Mouse (Mus musculus): ENCODE measurements at regions not wholly inside any gene's neighbourhood (a gene's known extent, or its start where the extent isn't known, plus 50 kb on each side); places are given as distances from the start of the nearest gene placed in this dataset.

DNA sequence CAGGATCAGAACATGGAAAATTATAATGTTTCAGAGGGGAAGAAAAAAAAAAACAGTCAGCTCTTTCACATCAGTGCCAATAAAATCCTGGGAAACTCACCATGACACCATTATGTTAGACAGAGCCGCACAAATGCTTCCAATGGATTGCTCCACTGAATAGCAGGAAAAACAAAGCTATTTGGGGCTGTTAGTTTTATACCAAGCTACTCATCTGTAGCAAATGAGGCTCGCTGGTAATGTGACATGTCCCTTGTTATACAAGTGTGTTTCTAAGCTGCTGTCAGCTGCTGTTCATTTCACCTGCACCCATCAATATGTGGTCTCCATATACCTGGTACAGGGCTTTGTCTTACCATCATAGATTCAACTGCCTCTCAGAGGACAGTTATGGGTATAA, 426.1 kb upstream of the Kif18a start:
- H3K27ac ChIP-seq (ENCODE audit: insufficient read depth, low read length) = no peak overlapping the region
- no peaks in the 10 kb centered on the region for H3K27me3 ChIP-seq (ENCODE audit: control insufficient read depth, insufficient read depth, low read length)
- WGBS = 14% methylated on average over 2 of the region's 2 CpGs
- TF ChIP-seq CTCF (IDR thresholded peaks at IDR 0.05; ENCODE audit: borderline replicate concordance, insufficient read depth, low read depth, low read length) = no peak
- no peak for TF ChIP-seq POLR2A (IDR thresholded peaks at IDR 0.05; ENCODE audit: borderline replicate concordance, insufficient read depth, low read length)
- no peak for DNase-seq
- no peaks in the 10 kb centered on the region for H3K4me1 ChIP-seq (ENCODE audit: control insufficient read depth, insufficient read depth, low read length)
- no peak overlapping the region for H3K4me3 ChIP-seq (replicated peaks; ENCODE audit: insufficient read depth, low read depth, low read length)

DNA sequence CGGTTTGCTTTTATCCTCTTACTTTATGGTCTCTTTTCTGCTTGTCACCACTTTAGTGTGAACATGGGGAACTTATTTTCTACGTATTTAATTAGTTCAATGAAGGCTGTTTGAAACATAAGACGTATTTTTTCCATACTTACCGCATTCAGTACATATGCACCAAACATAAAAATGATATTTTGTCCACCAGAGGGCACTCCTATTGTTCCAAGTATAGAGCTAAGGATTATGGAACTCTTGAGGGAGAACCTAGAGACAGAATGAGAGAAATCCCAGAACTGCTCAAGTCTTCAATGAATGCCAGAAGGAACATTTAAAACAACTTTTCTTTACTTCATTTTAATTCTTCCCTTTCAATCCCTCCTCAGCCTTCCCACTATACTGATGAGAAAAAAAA, 403.4 kb upstream of the Kif18a start:
- WGBS = 75% methylated on average over 4 of the region's 4 CpGs
- H3K27ac ChIP-seq (ENCODE audit: insufficient read depth, low read length) = no peak overlapping the region
- TF ChIP-seq POLR2A (IDR thresholded peaks at IDR 0.05; ENCODE audit: borderline replicate concordance, insufficient read depth, low read length) (no peak), CTCF (IDR thresholded peaks at IDR 0.05; ENCODE audit: borderline replicate concordance, insufficient read depth, low read depth, low read length) (peak; percentile 25; the same call in 1 of the 2 replicates)
- peak in 1 of 2 experiments; percentile 35 for DNase-seq
- no peaks in the 10 kb centered on the region for H3K27me3 ChIP-seq (ENCODE audit: control insufficient read depth, insufficient read depth, low read length)
- H3K4me1 ChIP-seq (ENCODE audit: control insufficient read depth, insufficient read depth, low read length) = no peaks in the 10 kb centered on the region
- H3K4me3 ChIP-seq (replicated peaks; ENCODE audit: insufficient read depth, low read depth, low read length) = no peak overlapping the region

DNA sequence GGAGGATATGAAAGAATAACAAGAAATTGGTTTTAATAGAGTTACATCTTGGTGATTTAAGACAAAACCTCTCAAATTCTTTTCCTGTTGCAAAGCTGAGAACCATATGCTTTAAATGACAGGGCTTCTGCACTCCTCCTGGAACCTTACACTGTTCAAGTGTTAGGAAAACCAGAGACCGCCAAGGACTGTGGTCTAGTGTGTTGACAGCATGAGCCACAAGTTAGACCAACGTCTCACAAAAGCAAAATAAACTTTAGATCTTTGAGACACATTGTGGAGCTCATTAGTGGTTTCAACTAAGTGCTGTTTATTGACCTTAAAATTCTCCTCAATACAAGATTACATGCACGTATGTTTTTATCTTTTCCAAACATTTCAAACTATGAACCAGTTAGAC, 402.9 kb upstream of the Kif18a start:
- DNase-seq = no peak
- Histone ChIP-seq H3K27me3 (ENCODE audit: control insufficient read depth, insufficient read depth, low read length) (no peaks in the 10 kb centered on the region), H3K4me1 (ENCODE audit: control insufficient read depth, insufficient read depth, low read length) (no peaks in the 10 kb centered on the region), H3K4me3 (replicated peaks; ENCODE audit: insufficient read depth, low read depth, low read length) (no peak overlapping the region), H3K27ac (ENCODE audit: insufficient read depth, low read length) (no peak overlapping the region)
- TF ChIP-seq CTCF (IDR thresholded peaks at IDR 0.05; ENCODE audit: borderline replicate concordance, insufficient read depth, low read depth, low read length) (no peak), POLR2A (IDR thresholded peaks at IDR 0.05; ENCODE audit: borderline replicate concordance, insufficient read depth, low read length) (no peak)
- 85% methylated on average over 3 of the region's 3 CpGs for WGBS

DNA sequence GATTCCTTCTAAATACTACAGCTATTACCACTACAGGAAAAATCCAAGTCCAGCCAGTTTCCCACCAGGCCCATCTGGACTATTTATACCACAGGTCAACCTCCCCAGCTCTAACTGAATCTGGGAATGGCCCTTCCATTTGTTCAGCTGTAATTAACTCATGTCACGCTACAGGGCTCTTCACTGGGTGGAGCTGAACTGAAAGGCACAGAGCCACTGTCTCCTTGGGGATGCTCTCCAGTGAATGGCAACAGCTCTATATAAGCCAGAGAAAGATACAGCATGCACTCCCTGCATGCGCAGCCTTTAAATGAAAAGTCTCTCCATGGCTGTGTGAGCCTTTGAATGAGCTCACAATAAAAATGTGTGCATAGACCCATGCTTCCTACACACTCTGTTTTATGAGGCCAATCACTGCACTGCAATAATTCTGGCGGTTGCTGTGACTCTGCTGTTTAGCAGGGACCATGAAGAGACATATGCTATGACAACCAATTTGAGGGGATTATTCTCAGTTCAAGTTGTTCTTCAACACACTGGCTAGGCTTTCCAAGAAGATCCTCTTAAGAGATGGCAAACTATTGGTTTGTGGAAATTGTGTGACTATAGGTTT, 376.3 kb upstream of the Kif18a start:
- WGBS = 22% methylated on average over 3 of the region's 3 CpGs
- TF ChIP-seq POLR2A (IDR thresholded peaks at IDR 0.05; ENCODE audit: borderline replicate concordance, insufficient read depth, low read length) = no peak
- no peak for TF ChIP-seq CTCF (IDR thresholded peaks at IDR 0.05; ENCODE audit: borderline replicate concordance, insufficient read depth, low read depth, low read length)
- Histone ChIP-seq H3K27ac (ENCODE audit: insufficient read depth, low read length) (no peak overlapping the region), H3K4me1 (ENCODE audit: control insufficient read depth, insufficient read depth, low read length) (no peaks in the 10 kb centered on the region), H3K4me3 (replicated peaks; ENCODE audit: insufficient read depth, low read depth, low read length) (no peak overlapping the region), H3K27me3 (ENCODE audit: control insufficient read depth, insufficient read depth, low read length) (no peaks in the 10 kb centered on the region)
- DNase-seq = no peak

DNA sequence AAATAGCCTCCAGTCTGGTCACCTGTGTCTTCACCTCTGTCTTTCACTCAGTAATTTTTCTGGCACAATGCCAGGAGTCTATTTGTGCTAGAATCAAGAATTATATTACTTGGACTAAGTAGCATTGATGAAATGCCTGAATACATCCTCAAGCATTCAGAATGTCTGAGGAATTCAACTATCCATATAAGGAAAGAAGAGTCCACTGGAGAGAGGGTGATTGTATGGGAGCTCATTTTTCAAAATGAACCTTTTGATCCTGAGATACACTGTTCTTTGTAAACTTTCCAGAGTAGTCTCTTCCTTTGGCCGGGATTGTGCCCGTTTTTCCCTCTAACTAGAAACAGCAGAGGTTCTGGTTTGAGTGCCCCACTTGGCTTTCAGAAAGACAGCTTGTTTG, 367.0 kb upstream of the Kif18a start:
- TF ChIP-seq CTCF (IDR thresholded peaks at IDR 0.05; ENCODE audit: borderline replicate concordance, insufficient read depth, low read depth, low read length) (no peak), POLR2A (IDR thresholded peaks at IDR 0.05; ENCODE audit: borderline replicate concordance, insufficient read depth, low read length) (no peak)
- WGBS = 83% methylated on average over 2 of the region's 2 CpGs
- no peak for DNase-seq
- Histone ChIP-seq H3K27me3 (ENCODE audit: control insufficient read depth, insufficient read depth, low read length) (no peaks in the 10 kb centered on the region), H3K4me1 (ENCODE audit: control insufficient read depth, insufficient read depth, low read length) (no peaks in the 10 kb centered on the region), H3K4me3 (replicated peaks; ENCODE audit: insufficient read depth, low read depth, low read length) (no peak overlapping the region), H3K27ac (ENCODE audit: insufficient read depth, low read length) (no peak overlapping the region)

DNA sequence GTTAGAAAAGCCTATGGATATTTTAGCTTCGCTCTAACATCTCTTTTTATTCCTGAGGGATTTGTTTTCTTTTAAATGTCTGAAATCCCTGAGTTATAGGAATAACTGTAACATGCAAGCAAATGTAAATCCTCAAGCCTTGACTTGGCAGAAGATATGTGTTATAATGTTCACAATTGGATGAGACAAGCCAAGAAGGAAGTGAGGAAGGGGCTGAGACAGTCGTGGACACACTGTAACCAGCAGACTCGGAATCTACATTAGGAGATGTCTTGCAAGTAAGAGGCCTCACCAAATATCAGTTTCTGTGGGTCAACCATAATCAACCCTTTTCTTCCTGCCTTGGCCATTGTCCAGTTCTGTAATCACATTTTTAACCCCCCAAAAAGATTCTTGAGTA, 366.6 kb upstream of the Kif18a start:
- Histone ChIP-seq H3K4me1 (ENCODE audit: control insufficient read depth, insufficient read depth, low read length) (no peaks in the 10 kb centered on the region), H3K27ac (ENCODE audit: insufficient read depth, low read length) (no peak overlapping the region), H3K27me3 (ENCODE audit: control insufficient read depth, insufficient read depth, low read length) (no peaks in the 10 kb centered on the region), H3K4me3 (replicated peaks; ENCODE audit: insufficient read depth, low read depth, low read length) (no peak overlapping the region)
- DNase-seq = no peak
- WGBS = 79% methylated on average over 3 of the region's 3 CpGs
- TF ChIP-seq CTCF (IDR thresholded peaks at IDR 0.05; ENCODE audit: borderline replicate concordance, insufficient read depth, low read depth, low read length) = no peak
- no peak for TF ChIP-seq POLR2A (IDR thresholded peaks at IDR 0.05; ENCODE audit: borderline replicate concordance, insufficient read depth, low read length)

DNA sequence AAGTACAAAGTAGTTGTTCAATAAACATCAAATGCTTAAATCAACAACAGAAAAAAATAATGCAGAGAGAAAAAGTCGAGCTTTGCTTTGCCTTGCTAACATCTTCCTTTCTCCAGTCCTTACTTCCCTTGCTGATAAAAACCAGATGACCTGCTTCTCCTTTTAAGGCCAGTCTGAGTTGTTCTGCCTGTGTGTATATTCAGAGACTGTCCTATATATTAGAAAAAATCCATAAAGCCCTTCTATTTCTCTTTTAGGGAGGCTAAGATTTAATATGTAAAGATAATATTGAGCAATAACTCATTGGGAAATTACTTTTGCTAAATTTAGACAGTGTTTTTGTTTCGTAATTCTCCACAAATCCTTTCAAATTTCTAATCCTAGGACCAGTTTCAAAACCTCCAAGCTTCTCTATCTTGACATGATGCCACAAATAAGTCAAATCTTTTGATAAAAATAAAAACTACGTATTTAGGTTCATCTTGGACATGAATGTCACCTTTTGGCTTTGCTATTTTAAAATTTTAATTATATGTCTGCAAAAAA, 361.0 kb upstream of the Kif18a start:
- no peaks in the 10 kb centered on the region for H3K4me1 ChIP-seq (ENCODE audit: control insufficient read depth, insufficient read depth, low read length)
- no peak for TF ChIP-seq CTCF (IDR thresholded peaks at IDR 0.05; ENCODE audit: borderline replicate concordance, insufficient read depth, low read depth, low read length)
- no peak overlapping the region for H3K4me3 ChIP-seq (replicated peaks; ENCODE audit: insufficient read depth, low read depth, low read length)
- WGBS = 89% methylated on average over 3 of the region's 3 CpGs
- DNase-seq = no peak
- no peaks in the 10 kb centered on the region for H3K27me3 ChIP-seq (ENCODE audit: control insufficient read depth, insufficient read depth, low read length)
- no peak overlapping the region for H3K27ac ChIP-seq (ENCODE audit: insufficient read depth, low read length)

DNA sequence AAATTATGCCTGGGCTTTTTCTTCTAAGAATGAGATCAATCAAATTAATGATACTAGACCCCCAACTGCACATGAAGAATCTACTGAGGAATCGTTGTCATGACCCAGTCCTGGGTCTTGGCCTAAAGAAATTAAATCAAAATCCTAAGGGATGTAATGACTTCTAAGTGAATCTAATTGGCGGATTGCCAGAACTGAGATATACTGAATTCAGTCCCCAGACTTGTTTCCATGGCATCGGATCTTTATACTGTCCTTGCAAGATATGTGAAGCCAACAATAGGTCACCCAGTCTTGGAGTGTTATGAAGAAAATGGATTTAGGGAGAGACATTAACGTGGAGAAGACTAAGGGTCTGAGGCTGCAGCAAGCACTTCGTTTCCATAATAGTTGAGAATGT, 360.4 kb upstream of the Kif18a start:
- WGBS = 38% methylated on average over 5 of the region's 5 CpGs
- no peak for TF ChIP-seq POLR2A (IDR thresholded peaks at IDR 0.05; ENCODE audit: borderline replicate concordance, insufficient read depth, low read length)
- TF ChIP-seq CTCF (IDR thresholded peaks at IDR 0.05; ENCODE audit: borderline replicate concordance, insufficient read depth, low read depth, low read length) = no peak
- H3K4me1 ChIP-seq (ENCODE audit: control insufficient read depth, insufficient read depth, low read length) = no peaks in the 10 kb centered on the region
- DNase-seq = no peak
- H3K27me3 ChIP-seq (ENCODE audit: control insufficient read depth, insufficient read depth, low read length) = no peaks in the 10 kb centered on the region
- H3K27ac ChIP-seq (ENCODE audit: insufficient read depth, low read length) = no peak overlapping the region
- H3K4me3 ChIP-seq (replicated peaks; ENCODE audit: insufficient read depth, low read depth, low read length) = no peak overlapping the region

All from cerebellum, adult 2 months (tissue).